Mouse (Mus musculus): ENCODE results near the gene Pcif1. TPM values are rescaled to one million over a fixed set of nuclear protein-coding genes. Genes with fewer than 3 reads are reported as not detected.

Pcif1 gene
- polyA plus RNA-seq, 1 experiment from 2014 or later = 93.7 TPM

DNA sequence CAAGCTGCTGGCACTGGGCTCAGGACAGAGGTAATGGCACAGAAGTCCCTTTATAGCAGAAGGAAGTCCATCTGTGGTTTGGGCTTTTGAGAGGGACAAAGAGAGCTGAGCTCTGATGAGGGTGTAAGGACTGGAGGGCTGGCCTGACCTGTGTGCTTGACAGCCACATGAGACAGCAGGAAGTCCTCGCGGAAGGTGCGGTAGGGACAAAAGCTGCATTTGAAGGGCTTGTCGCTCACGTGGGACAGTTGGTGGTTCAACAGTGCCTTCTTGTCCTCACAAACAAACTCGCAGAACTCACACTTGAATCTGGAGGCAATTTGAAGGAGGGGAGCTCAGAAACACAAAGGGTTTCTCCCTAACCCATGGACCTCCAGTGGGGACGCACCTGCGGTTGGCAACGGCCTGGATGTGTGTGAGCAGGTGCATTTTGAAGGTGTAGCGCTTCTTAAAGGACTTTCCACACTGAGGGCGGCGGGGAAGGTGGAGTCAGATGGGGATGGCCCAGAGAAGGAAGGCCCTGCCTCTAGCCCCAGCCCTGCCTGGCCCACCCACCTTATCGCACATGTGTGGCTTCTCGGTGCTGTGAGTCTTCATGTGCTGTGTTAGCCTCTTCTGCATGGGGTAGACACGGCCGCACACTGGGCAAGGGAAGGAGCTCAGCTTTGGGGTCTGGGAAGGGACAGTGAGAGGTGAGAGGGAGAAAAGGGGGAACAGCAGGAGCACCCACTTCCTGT, 20.8 kb downstream of the Pcif1 start:
- Histone ChIP-seq H3K36me3 (ENCODE audit: control insufficient read depth, insufficient read depth) (peaks cover 59% of the 10 kb centered on the region), H3K9me3 (ENCODE audit: control insufficient read depth, low read length) (no peaks in the 10 kb centered on the region), H3K4me2 (ENCODE audit: low read length) (no peak overlapping the region), H3K9ac (replicated peaks; ENCODE audit: low read depth, low read length) (no peak overlapping the region), H3K27ac (ENCODE audit: low read length) (no peak overlapping the region), H3K4me3 (replicated peaks; ENCODE audit: low read length) (no peak overlapping the region), H3K4me1 (replicated peaks; ENCODE audit: control insufficient read depth, insufficient read depth, low read length) (no peaks in the 10 kb centered on the region), H3K27me3 (replicated peaks; ENCODE audit: control insufficient read depth, insufficient read depth, low read length) (no peaks in the 10 kb centered on the region)
- 90% methylated on average over 16 of the region's 16 CpGs for WGBS
- no peak for ATAC-seq

- WGBS = 91% methylated on average over 13 of the region's 13 CpGs
- Histone ChIP-seq H3K27ac (ENCODE audit: low read length) (no peak overlapping the region), H3K4me1 (replicated peaks; ENCODE audit: control insufficient read depth, insufficient read depth, low read length) (no peaks in the 10 kb centered on the region), H3K4me2 (ENCODE audit: low read length) (no peak overlapping the region), H3K9me3 (ENCODE audit: control insufficient read depth, low read length) (peaks cover 4% of the 10 kb centered on the region), H3K9ac (replicated peaks; ENCODE audit: low read depth, low read length) (no peak overlapping the region), H3K4me3 (replicated peaks; ENCODE audit: low read length) (no peak overlapping the region), H3K27me3 (replicated peaks; ENCODE audit: control insufficient read depth, insufficient read depth, low read length) (no peaks in the 10 kb centered on the region), H3K36me3 (ENCODE audit: control insufficient read depth, insufficient read depth) (peaks cover 55% of the 10 kb centered on the region)
- no peak for ATAC-seq
These were observed 22.3 kb downstream of the Pcif1 start for GRCm38 (mm10) chr2:164901380-164901779.

DNA sequence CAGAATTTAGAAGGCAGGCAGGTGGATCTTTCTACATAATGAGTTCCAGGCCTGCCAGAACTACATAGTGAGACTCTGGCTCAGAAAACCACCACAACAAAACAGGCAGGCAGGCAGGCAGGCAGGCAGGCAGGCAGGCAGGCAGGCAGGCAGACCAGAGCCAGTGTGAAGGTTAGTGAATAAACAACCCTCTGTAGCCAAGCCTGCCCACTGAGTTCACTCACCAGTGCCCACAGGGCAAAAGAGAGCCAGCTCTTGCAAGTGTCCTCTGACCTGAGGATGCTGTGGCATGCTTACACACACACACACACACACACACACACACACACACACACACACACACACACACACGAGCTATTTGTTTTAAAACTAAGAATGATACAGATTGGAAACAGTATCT, 24.4 kb downstream of the Pcif1 start:
- Histone ChIP-seq H3K4me1 (replicated peaks; ENCODE audit: control insufficient read depth, insufficient read depth, low read length) (no peaks in the 10 kb centered on the region), H3K9ac (replicated peaks; ENCODE audit: low read depth, low read length) (no peak overlapping the region), H3K36me3 (ENCODE audit: control insufficient read depth, insufficient read depth) (peaks cover 62% of the 10 kb centered on the region), H3K4me3 (replicated peaks; ENCODE audit: low read length) (no peak overlapping the region), H3K9me3 (ENCODE audit: control insufficient read depth, low read length) (peaks cover 4% of the 10 kb centered on the region), H3K27me3 (replicated peaks; ENCODE audit: control insufficient read depth, insufficient read depth, low read length) (no peaks in the 10 kb centered on the region), H3K27ac (ENCODE audit: low read length) (no peak overlapping the region), H3K4me2 (ENCODE audit: low read length) (no peak overlapping the region)
- WGBS = 82% methylated on average over 1 of the region's 1 CpGs
- ATAC-seq = no peak

DNA sequence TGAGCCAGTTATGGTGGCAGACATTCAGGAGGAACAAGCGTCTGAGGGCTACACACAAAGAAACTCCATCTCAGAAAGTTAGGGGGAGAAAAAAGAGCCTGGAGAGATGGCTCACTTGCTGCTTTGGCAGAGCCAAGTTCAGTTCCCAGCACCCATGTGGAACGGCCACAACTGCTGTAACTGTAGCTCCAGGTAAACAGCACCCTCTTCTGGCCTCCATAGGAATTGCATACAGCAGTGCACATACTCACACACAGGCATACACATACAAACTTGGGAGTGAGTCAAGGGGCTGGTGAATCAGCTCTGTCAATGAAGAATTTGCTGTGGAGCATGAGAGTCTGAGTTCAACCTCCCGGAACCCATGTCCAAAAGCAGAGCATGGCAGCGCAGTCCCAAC, 27.0 kb downstream of the Pcif1 start:
- Histone ChIP-seq H3K36me3 (ENCODE audit: control insufficient read depth, insufficient read depth) (peaks cover 45% of the 10 kb centered on the region), H3K4me1 (replicated peaks; ENCODE audit: control insufficient read depth, insufficient read depth, low read length) (peaks cover 14% of the 10 kb centered on the region), H3K27me3 (replicated peaks; ENCODE audit: control insufficient read depth, insufficient read depth, low read length) (no peaks in the 10 kb centered on the region), H3K4me2 (ENCODE audit: low read length) (no peak overlapping the region), H3K27ac (ENCODE audit: low read length) (no peak overlapping the region), H3K9me3 (ENCODE audit: control insufficient read depth, low read length) (peaks cover 4% of the 10 kb centered on the region), H3K4me3 (replicated peaks; ENCODE audit: low read length) (no peak overlapping the region), H3K9ac (replicated peaks; ENCODE audit: low read depth, low read length) (no peak overlapping the region)
- no peak for ATAC-seq
- 97% methylated on average over 4 of the region's 4 CpGs for WGBS

DNA sequence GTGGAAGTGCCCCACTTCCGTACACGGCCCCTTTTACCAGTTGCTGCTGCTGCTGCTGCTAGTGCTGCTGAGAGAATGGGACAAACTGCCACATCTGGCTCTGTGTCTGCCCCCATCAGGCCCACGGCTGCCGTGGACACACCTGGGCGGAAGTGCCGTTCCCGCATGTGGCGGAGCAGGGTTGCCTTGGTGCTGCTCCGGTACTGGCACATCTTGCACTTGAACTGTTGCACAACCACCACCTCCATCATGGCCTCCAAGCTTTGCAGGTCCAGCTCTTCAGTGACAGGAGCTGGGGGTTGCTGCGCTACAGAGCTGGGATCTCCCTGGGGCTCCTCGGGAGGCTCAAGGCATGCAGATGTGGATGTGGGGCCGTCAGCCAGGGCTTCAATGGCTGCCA, 28.4 kb downstream of the Pcif1 start:
- no peak overlapping the region for H3K27ac ChIP-seq (ENCODE audit: low read length)
- no peak overlapping the region for H3K4me2 ChIP-seq (ENCODE audit: low read length)
- ATAC-seq = no peak
- H3K4me3 ChIP-seq (replicated peaks; ENCODE audit: low read length) = no peak overlapping the region
- peaks cover 4% of the 10 kb centered on the region for H3K9me3 ChIP-seq (ENCODE audit: control insufficient read depth, low read length)
- no peak overlapping the region for H3K9ac ChIP-seq (replicated peaks; ENCODE audit: low read depth, low read length)
- 95% methylated on average over 12 of the region's 12 CpGs for WGBS
- no peaks in the 10 kb centered on the region for H3K27me3 ChIP-seq (replicated peaks; ENCODE audit: control insufficient read depth, insufficient read depth, low read length)
- H3K36me3 ChIP-seq (ENCODE audit: control insufficient read depth, insufficient read depth) = peaks cover 35% of the 10 kb centered on the region
- peaks cover 20% of the 10 kb centered on the region for H3K4me1 ChIP-seq (replicated peaks; ENCODE audit: control insufficient read depth, insufficient read depth, low read length)

DNA sequence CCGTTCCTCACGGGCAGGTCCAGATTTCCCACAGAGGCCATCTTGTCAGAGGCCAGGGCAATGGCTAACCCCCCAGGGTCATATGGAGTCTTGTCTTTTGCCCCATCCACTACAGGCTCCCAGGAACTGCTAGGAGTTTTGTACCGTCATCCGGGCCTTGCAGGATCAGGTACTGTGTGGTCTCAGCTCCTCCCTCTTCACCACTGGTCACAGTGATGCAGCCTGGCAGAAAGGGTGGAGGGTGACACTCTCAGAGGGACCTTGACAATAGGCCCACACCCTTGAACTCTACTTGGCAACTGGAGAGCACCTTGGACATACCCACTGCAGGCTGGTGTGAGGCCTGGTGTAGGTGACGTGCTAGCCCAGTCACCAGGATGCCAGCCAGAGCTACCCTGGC, 28.9 kb downstream of the Pcif1 start:
- Histone ChIP-seq H3K4me1 (replicated peaks; ENCODE audit: control insufficient read depth, insufficient read depth, low read length) (peaks cover 21% of the 10 kb centered on the region), H3K9me3 (ENCODE audit: control insufficient read depth, low read length) (peaks cover 4% of the 10 kb centered on the region), H3K4me3 (replicated peaks; ENCODE audit: low read length) (no peak overlapping the region), H3K27ac (ENCODE audit: low read length) (no peak overlapping the region), H3K9ac (replicated peaks; ENCODE audit: low read depth, low read length) (no peak overlapping the region), H3K4me2 (ENCODE audit: low read length) (no peak overlapping the region), H3K27me3 (replicated peaks; ENCODE audit: control insufficient read depth, insufficient read depth, low read length) (no peaks in the 10 kb centered on the region), H3K36me3 (ENCODE audit: control insufficient read depth, insufficient read depth) (peaks cover 35% of the 10 kb centered on the region)
- WGBS = 100% methylated on average over 5 of the region's 5 CpGs
- ATAC-seq = no peak

DNA sequence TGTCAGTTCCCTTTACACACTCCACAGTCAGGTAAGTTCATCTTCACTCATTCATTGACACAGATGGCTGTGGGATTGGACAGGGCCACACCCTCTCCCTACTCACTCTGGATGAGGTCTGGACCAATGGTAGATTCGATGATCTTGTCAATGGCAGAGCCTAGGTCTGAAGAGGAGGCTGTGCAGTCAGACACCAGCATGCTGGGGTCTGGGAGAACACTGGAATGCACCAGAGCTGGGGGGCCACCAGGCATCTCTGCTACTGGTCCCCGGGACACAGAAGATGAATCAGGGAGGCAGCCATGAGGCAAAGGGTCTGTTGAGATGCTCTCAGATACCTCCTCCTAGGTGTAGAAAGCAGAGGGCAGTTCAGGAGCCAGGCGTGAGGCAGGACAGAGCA, 30.0 kb downstream of the Pcif1 start:
- Histone ChIP-seq H3K4me2 (ENCODE audit: low read length) (no peak overlapping the region), H3K9me3 (ENCODE audit: control insufficient read depth, low read length) (peaks cover 4% of the 10 kb centered on the region), H3K4me3 (replicated peaks; ENCODE audit: low read length) (no peak overlapping the region), H3K36me3 (ENCODE audit: control insufficient read depth, insufficient read depth) (peaks cover 34% of the 10 kb centered on the region), H3K4me1 (replicated peaks; ENCODE audit: control insufficient read depth, insufficient read depth, low read length) (peaks cover 21% of the 10 kb centered on the region), H3K9ac (replicated peaks; ENCODE audit: low read depth, low read length) (no peak overlapping the region), H3K27ac (ENCODE audit: low read length) (no peak overlapping the region), H3K27me3 (replicated peaks; ENCODE audit: control insufficient read depth, insufficient read depth, low read length) (no peaks in the 10 kb centered on the region)
- WGBS = 94% methylated on average over 3 of the region's 3 CpGs
- no peak for ATAC-seq

DNA sequence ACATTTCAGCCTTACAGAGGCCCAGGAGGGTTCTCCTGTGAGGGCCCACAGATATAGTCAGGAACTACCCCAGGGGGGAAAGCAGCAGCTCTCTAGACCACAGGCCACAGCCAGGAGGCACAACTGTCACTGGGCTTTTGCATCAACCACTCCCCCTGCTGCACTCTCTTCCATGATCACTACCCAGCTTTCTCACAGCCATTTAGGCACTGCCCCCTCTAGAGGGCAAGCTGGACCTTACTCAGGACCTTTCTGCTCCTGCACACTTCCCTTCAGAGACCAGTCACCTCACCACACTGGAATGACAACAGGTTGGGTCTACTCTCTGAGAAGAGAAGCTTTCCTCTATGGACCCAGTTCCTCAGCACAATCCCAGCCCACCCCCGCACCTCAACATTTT, 30.4 kb downstream of the Pcif1 start:
- Histone ChIP-seq H3K27ac (ENCODE audit: low read length) (no peak overlapping the region), H3K4me1 (replicated peaks; ENCODE audit: control insufficient read depth, insufficient read depth, low read length) (peaks cover 21% of the 10 kb centered on the region), H3K9me3 (ENCODE audit: control insufficient read depth, low read length) (peaks cover 4% of the 10 kb centered on the region), H3K36me3 (ENCODE audit: control insufficient read depth, insufficient read depth) (peaks cover 30% of the 10 kb centered on the region), H3K4me3 (replicated peaks; ENCODE audit: low read length) (no peak overlapping the region), H3K9ac (replicated peaks; ENCODE audit: low read depth, low read length) (no peak overlapping the region), H3K4me2 (ENCODE audit: low read length) (peak overlapping the region; percentile 96; the same call in 1 of the 2 replicates), H3K27me3 (replicated peaks; ENCODE audit: control insufficient read depth, insufficient read depth, low read length) (no peaks in the 10 kb centered on the region)
- 95% methylated on average over 1 of the region's 1 CpGs for WGBS
- no peak for ATAC-seq

GRCm38 (mm10) chr2:164910360-164911061, 31.4 kb downstream of the Pcif1 start:
- Histone ChIP-seq H3K27me3 (replicated peaks; ENCODE audit: control insufficient read depth, insufficient read depth, low read length) (no peaks in the 10 kb centered on the region), H3K4me2 (ENCODE audit: low read length) (peak overlapping the region; percentile 96), H3K9me3 (ENCODE audit: control insufficient read depth, low read length) (peaks cover 4% of the 10 kb centered on the region), H3K36me3 (ENCODE audit: control insufficient read depth, insufficient read depth) (peaks cover 30% of the 10 kb centered on the region), H3K4me1 (replicated peaks; ENCODE audit: control insufficient read depth, insufficient read depth, low read length) (peaks cover 21% of the 10 kb centered on the region), H3K27ac (ENCODE audit: low read length) (peak overlapping the region; percentile 99), H3K9ac (replicated peaks; ENCODE audit: low read depth, low read length) (peak overlapping the region; percentile 95), H3K4me3 (replicated peaks; ENCODE audit: low read length) (peak overlapping the region; percentile 97)
- ATAC-seq = peak; percentile 9; the same call in 1 of the 2 replicates
- WGBS = 6% methylated on average over 37 of the region's 37 CpGs

Measured in forebrain, embryonic 16.5 days (tissue).